Mouse (Mus musculus) cortical plate, adult 2 months (tissue): ENCODE data around the gene Ralgapa1.

Experiments
- CTCF ChIP-seq: fragments of 200-500 bp; IDR thresholded peaks from 2 replicates; pipeline ENCODE4 v1.5.1; 2011; ENCODE audit warnings: mild to moderate bottlenecking, control low read depth, low read length; ENCODE audit not compliant: insufficient read depth; ENCODE audit errors: extremely low read depth
- POLR2A ChIP-seq: fragments of 200-500 bp; IDR thresholded peaks from 2 replicates; pipeline ENCODE4 v1.6.1; 2011; ENCODE audit warnings: mild to moderate bottlenecking, low read length, control low read depth; ENCODE audit not compliant: insufficient read depth; ENCODE audit errors: extremely low read depth

GRCm38 (mm10) chr12:55598537-55598886, 222.5 kb downstream of the Ralgapa1 start:
- TF ChIP-seq CTCF (no peak), POLR2A (no peak)
